Mouse (Mus musculus) thymus, adult 2 months (tissue): Measurements from ENCODE around the gene Kalrn.

ENCODE experiments used
- CTCF ChIP-seq: fragments of 200-500 bp; IDR thresholded peaks from 2 replicates; pipeline ENCODE4 v1.5.1; 2012; ENCODE audit warnings: mild to moderate bottlenecking, control low read depth, low read length, moderate library complexity, borderline replicate concordance; ENCODE audit not compliant: control insufficient read depth, poor library complexity, insufficient read depth; ENCODE audit errors: extremely low read depth
- POLR2A ChIP-seq: fragments of 200-500 bp; IDR thresholded peaks from 2 replicates; pipeline ENCODE4 v1.6.1; 2012; ENCODE audit warnings: mild to moderate bottlenecking, low read length, control low read depth, moderate library complexity; ENCODE audit not compliant: control insufficient read depth, poor library complexity, insufficient read depth; ENCODE audit errors: extremely low read depth

DNA sequence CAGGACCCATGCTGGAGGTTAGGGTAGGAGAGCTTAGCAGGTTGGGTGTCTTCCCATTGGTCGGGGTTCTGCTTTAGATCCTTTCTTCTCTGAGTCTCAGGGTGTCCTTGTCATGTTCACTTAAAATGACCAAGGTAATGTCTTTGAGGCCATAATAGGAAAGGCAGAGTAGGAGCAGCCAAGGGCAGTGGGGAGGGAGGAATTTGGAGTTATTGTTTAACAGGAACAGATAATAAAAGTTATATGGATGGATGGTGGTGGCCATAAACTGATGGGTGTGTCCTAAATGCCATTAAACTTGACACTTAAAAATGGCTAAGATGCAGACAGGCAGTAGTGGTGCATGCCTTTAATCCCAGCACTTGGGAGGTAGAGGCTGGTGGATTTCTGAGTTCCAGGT, 584.2 kb downstream of the Kalrn start:
- TF ChIP-seq CTCF: no peak
- no peak for TF ChIP-seq POLR2A
